Mouse (Mus musculus) MEL-GATA-1-ER (cell line): ENCODE measurements around the gene Ak2.

Experiments used
- DNase-seq: peaks from one replicate; pipeline ENCODE4 v3.0.0-alpha.2; 2012; ENCODE audit warnings: low read depth; ENCODE audit errors: extremely low read depth

Gene Ak2

DNA sequence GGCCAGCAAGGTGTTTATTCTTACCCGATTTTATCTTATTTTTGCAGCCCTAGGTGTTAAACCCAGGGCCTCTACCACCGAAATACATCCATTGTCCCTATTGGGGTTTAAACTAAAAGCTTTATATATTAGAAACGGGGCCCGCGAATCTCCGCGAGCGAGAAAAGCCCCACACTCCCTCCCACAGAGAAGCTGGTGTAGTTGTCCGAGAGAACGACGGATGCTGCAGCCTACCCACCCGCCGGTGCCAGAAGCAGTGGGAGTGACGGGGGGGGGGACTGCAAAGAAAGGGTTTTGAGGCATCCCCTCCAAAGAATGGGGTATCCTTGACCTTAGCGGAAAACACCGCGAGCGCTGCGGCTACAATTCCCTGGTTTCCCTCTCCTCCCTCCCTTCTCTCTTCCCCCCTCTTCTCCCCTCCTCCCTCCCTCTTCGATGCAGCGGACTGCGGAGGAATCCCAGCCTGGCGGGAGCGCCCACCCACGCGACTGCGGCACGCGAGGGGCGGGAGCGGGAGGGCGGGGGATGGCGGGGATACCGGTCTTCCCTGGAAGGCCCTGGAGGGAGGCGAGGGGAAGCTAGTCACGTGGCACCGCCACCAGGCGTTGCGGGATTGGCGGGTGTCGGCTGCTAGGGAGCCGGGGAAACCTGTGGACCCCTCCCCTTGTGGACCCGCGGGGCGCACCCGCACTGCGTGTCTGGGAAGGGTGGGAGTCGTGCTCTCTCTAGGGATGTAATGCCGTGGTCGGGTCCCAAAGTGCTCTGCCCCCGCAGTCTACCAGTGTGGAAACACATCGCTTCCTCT lies 56.9 kb downstream of the Ak2 start:
- peak; percentile 60 for DNase-seq

DNA sequence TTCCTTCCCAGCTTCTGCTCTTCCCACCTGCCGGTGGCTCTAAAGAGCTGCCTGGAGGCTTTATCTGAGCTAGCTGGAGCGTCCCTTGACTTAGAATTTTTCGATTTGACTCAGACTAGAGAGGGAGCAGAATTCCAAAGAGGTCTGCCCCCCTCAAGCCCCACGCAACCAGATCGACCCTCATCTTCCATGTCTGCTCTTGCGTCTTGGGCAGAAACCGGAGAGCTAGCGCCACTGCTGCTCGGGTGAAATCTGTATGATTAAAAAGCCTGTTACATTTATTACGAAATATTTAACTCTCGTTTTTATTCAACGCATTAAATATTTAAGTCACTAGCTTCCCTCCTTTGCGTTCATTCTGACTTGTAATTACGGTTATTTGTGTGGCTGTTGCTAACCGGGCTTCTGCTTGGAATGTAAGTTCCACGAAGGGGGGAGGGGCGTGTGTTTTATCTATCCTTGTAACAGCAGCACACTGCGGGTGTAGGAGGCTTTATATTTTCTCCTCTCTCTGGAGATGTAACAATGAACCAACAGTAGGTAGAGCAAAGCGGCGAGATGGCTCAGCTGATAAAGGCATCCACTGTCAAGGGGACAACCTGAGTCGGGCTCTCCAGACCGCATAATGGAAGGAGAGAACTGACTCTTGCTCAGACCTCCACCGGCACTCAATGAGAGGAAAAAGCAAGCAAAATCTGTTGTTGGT lies 57.7 kb downstream of the Ak2 start:
- peak; percentile 42 for DNase-seq

- DNase-seq = no peak
Measured at GRCm38 (mm10) chr4:129050365-129050764, 58.6 kb downstream of the Ak2 start.

- DNase-seq = no peak
Measured at GRCm38 (mm10) chr4:129050901-129051417, 59.2 kb downstream of the Ak2 start.

GRCm38 (mm10) chr4:129051461-129052183 lies 59.9 kb downstream of the Ak2 start:
- no peak for DNase-seq

DNA sequence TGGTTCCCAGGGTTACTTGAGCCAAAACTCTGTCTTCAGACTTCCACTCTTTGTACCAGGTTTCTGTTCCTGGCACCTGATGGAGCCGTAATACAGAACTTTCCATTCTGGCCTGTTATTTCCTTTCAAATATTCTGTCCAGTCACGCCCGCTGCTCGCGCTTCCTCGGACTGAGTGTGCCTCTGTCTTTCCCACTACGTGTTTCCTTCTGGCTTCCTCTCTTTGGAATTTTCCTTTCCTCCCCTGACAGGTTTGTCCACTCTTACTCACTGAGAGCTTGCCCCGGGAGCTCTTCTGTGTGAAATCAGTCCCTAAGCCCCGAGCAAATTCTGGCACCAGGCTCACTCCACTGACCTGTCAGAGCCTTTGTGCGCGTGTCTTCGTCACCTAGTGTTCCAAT lies 63.0 kb downstream of the Ak2 start:
- no peak for DNase-seq

DNA sequence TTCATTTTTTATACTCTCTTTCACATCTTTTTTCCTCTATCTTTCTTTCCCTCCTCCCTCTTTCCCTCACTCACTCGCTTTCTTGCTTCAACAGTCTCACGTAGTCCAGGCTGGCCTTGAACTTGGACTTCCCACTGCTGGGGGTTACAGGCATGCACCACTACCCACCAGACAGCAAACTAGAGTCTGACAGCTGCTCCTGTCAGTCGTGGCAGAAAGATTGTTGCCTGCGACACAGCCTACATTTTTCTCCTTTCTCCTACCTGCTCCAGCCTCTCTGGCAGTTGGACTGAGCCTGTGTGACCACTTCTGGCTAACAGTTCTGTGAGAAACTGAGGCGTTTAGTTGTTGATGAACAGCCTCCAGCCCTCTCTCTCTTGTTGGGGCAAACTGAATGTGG lies 63.8 kb downstream of the Ak2 start:
- no peak for DNase-seq

DNA sequence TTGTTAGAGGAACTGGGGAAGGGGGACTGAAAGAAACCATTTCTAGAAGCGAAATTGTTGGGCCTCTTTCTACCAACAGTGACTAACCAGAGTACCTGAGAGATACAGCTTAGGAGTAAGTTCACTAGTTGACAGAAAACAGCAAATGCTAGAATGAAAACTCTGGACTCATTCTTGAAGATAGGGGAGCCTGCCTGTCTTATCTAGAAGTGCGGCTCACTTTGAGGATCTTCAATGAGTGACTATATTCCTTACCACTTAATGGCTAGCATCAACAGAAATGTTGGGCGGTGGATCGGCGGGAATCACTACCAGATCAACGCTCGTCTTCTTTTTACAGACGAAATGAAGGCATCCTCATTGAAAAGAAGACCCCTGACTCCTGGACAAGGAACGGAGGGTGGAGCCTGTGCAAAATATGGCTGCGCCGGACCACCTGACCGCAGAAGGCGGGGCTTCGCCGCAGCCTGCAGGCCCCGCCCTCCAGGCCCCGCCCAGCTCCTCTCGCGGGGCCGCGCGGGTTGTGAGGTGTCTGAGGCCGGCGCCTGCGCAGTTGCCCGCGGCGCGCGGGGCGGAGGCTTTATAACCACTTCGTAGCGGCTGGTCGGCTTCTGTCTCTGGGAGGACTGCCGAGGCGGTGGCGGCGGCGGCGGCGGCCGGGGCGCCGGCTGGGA lies 65.9 kb downstream of the Ak2 start:
- peak; percentile 62 for DNase-seq

- DNase-seq = no peak
Measured at GRCm38 (mm10) chr4:129058207-129059092, 66.7 kb downstream of the Ak2 start, which contains the start of gene Rnf19b. Rnf19b (plus strand) TSS chr4:129058271.

DNA sequence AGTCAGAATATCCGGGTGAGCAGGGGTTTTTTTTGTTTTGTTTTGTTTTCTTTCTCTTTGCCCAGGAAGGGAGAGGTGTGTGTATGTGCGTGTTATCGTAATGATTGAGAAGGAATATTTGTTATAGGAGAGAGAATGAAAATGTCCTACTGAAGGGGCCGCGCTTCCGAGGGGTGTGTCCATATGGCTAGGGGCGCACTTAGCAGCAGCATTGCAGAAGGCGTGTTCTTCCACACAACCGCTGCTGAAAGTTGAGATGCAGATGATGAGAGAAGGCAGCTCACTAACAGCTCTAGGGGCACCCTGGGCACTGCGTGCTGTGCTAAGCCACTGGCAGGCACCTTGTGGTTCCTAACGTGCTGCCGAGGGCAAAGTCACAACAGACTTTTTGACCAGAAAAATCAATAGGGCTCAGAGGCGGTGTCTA lies 67.4 kb downstream of the Ak2 start:
- DNase-seq = peak; percentile 56

DNA sequence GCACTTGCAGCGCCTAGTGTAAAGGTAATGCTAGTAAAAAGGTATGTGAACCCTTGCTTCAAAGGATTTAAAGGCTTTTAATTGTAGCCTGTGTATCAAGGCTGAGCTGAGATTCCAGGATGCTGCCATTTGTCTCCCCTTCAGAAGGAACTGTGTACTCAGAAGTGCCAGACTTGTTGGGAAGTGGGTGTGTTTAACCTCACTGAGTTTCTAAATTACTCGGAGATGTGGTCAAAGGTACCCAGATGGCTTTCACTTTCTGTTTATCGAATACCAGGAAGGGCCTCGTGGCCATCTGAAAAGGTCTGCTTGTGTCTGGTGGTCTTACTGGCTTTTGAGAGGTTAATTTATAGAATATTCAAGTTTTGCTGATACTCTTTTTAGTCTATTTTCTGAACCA lies 68.2 kb downstream of the Ak2 start:
- DNase-seq = no peak
